Mouse (Mus musculus) T-cell, adult 2 months (primary cell): Measurements from ENCODE around the gene Scgb1a1.
"Not testable (repeated sequence)": the region's sequence is repeated elsewhere in the genome, so short reads cannot be mapped to it uniquely, and the experiment has no call there.

ENCODE experiments used
- DNase-seq: peaks from one replicate; pipeline ENCODE4 v3.0.0; 2022; ENCODE audit warnings: low spot score

The Scgb1a1 gene

DNA sequence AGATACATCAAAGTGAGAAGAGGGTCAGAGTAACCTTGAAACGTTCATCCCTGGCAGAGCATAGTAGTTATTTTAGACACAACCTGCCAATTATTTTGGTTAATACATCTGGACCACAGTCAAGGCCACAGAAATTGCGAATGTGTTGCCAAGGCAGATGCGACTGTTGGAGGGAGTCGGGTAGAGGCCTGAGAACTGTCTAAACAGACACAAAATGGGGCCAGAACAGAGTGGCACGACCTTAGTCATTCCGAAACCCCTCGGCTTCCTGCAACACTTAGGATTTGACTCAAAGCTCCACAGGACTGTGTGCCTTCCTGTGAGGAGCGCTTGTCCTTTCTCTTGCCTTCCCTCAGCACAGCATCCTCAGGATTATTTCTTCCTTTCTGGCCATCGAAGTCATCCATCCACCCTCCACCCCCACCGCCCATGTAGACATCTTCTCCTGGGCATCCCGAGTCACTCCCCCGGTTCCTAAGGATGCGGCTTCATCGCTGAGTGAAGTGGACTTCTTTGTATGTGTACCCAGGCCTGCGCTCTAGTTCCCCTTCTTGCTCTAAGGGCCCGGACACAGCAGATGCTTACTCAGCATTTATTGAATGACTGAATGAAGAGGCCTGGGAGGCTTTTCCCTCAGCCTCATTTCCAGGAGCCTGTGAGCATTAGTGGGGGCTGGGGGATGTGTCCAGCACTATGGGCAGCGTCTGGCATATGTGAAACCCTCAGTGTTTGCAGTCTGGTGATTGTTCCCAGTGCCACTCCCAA is 12.7 kb upstream of the Scgb1a1 start:
- no peak for DNase-seq

GRCm38 (mm10) chr19:9099751-9100150 is 12.0 kb upstream of the Scgb1a1 start:
- DNase-seq: no peak

GRCm38 (mm10) chr19:9097441-9097840 is 9.7 kb upstream of the Scgb1a1 start:
- DNase-seq: no peak

DNA sequence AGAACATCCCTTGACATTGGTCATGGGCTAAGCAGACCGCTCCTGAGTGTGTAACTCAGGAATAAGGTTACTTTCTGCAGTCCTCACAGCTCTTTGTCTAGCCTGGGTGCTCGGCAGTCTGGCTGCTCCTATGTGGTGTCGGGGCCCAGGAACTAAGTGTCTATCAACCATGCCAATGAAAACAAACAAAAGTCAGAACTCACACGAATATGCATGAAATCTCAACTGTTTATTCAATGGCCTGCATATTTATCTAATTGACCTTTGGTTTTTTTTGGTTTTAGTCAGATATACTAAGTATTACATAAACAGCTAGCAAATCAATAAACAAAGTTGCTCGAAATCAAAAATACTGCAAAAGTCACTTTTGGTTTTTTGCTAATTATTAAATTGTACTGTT is 7.4 kb upstream of the Scgb1a1 start:
- no peak for DNase-seq

GRCm38 (mm10) chr19:9090709-9091108 is 3.0 kb upstream of the Scgb1a1 start:
- DNase-seq: no peak

GRCm38 (mm10) chr19:9090191-9090590 is 2.4 kb upstream of the Scgb1a1 start:
- no peak for DNase-seq

- not testable (repeated sequence) for DNase-seq
Observed at GRCm38 (mm10) chr19:9083892-9084291, 3.9 kb downstream of the Scgb1a1 start.

- no peak for DNase-seq
Observed at GRCm38 (mm10) chr19:9083010-9083355, 4.8 kb downstream of the Scgb1a1 start.

GRCm38 (mm10) chr19:9082191-9083009 is 5.4 kb downstream of the Scgb1a1 start:
- DNase-seq: peak; percentile 87

GRCm38 (mm10) chr19:9081311-9082190 is 6.2 kb downstream of the Scgb1a1 start:
- no peak for DNase-seq

DNA sequence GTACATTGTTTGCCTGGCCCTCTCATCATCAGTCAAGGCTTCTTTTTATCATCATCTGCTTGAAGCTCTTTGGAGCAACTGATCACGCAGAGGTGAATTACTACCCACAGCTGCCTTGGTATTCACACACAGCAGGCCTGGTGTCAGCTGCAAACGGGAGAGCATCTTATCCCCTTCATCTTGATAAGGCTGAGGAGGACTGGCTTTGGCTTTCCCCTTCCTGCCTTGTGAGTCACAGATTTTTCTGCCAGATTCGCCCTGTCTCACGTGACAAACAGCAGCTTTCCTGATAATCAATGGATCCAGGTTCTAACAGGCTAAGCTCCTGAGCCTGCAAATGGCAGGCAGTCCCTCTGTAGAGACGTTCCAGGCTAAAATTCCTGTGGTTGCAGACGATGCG is 7.8 kb downstream of the Scgb1a1 start:
- no peak for DNase-seq

GRCm38 (mm10) chr19:9076982-9077660 is 10.6 kb downstream of the Scgb1a1 start:
- DNase-seq: no peak

- no peak for DNase-seq
Observed at GRCm38 (mm10) chr19:9076035-9076434, 11.7 kb downstream of the Scgb1a1 start.

GRCm38 (mm10) chr19:9075558-9075957 is 12.2 kb downstream of the Scgb1a1 start:
- DNase-seq: no peak

DNA sequence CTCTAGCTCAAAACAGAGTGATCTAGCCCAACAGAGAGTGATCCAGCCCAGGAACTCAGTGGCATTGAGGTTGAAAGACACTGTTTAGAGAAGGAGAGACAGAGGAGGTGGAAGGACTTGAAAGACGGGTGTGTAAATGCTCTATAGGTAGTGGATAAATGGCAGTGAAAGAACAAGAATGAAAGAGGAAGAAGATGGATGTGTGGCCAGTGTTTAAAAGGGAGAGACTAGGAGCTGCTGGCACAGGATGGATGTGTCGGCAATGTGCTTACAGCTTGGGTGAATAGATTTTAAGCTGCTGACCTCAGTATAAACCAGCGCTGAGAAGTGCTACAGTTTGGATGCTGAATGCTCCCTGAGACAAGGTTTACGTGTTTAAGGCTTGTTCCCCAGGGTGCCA is 13.3 kb downstream of the Scgb1a1 start:
- no peak for DNase-seq

GRCm38 (mm10) chr19:9073776-9074411 is 13.9 kb downstream of the Scgb1a1 start:
- DNase-seq: no peak

GRCm38 (mm10) chr19:9072157-9072530 is 15.6 kb downstream of the Scgb1a1 start:
- DNase-seq: no peak

DNA sequence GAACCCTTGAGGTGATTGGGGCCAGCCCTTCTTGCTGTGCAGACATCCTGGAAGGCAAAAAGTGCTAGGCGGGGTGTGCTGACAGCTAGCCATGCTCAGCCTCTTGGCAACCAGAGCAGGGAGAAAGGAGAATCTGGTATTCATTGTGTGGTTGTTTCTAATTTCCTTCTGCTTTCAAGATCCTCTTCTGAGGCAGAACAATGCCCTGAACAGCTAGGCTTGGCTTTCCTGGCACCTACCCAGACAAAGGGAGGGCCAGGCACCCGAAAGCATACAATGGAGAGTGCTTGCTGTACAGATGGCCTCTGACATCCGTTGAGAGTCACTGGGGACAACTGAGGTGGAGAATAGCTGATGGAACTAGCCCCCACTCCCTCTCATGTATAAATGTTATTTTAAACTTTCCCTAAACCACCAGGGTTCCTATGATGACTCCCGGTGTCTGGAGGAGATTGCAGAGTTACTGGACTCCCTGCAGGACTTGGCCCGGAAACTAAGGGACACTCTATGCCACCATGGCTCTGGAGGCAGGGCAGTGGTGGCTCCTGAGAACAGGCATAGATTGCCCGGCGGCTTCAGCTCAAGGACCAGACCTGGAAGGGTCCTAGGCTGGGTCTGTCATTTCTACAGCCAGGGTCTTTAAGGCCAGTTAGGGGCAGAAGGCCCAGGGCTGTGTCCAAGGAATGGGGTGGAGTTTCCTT is 16.2 kb downstream of the Scgb1a1 start:
- no peak for DNase-seq

GRCm38 (mm10) chr19:9070316-9070715 is 17.4 kb downstream of the Scgb1a1 start:
- no peak for DNase-seq

GRCm38 (mm10) chr19:9069687-9070307 is 18.0 kb downstream of the Scgb1a1 start:
- no peak for DNase-seq
